Mouse (Mus musculus): Measurements from ENCODE around the gene 4930579F01Rik. TPM values are rescaled to one million over a fixed set of nuclear protein-coding genes. Genes with fewer than 3 reads are reported as not detected.

The 4930579F01Rik gene
- polyA plus RNA-seq (2012; rRNA removed), result not detected in 2 replicates

GRCm38 (mm10) chr3:138193683-138194302 is at the start of gene 4930579F01Rik:
Gene 4930579F01Rik (minus strand): TSS chr3:138193825.

GRCm38 (mm10) chr3:138217631-138218264 is 24.1 kb upstream of the 4930579F01Rik start, which contains the start of gene Adh7:
Gene Adh7 (plus strand): TSS chr3:138217760.

GRCm38 (mm10) chr3:138144642-138145171 is 48.9 kb downstream of the 4930579F01Rik start, which contains the start of gene Mttp:
Gene Mttp (minus strand): TSS chr3:138144968.

GRCm38 (mm10) chr3:138143315-138144059 is 50.1 kb downstream of the 4930579F01Rik start, which contains the start of gene Trmt10a:
Gene Trmt10a (plus strand): TSS chr3:138143448.

Other genes starting within 250 kb of the 4930579F01Rik start
- 8.5 and 9.9 TPM in 2 replicates for gene Dapp1, start 212.3 kb downstream of the 4930579F01Rik start, polyA plus RNA-seq (2012; rRNA removed)
- gene 1110002E22Rik, start 128.8 kb downstream of the 4930579F01Rik start, polyA plus RNA-seq (2012; rRNA removed), result 0.03 and 0.06 TPM in 2 replicates
- gene Gm5105, start 126.4 kb downstream of the 4930579F01Rik start, polyA plus RNA-seq (2012; rRNA removed), result 0.01 TPM in 1 of 2 replicates, not detected in the other
- 4.1 and 4.2 TPM in 2 replicates for gene Trmt10a, start 50.4 kb downstream of the 4930579F01Rik start, polyA plus RNA-seq (2012; rRNA removed)
- 16.3 and 18.8 TPM in 2 replicates for gene Mttp, start 48.9 kb downstream of the 4930579F01Rik start, polyA plus RNA-seq (2012; rRNA removed)
- 0.05 and 0.12 TPM in 2 replicates for gene Adh7, start 23.9 kb upstream of the 4930579F01Rik start, polyA plus RNA-seq (2012; rRNA removed)
- gene Adh1, start 67.2 kb upstream of the 4930579F01Rik start, polyA plus RNA-seq (2012; rRNA removed), result 3.1 and 3.5 TPM in 2 replicates
- gene Adh6a, start 119.5 kb upstream of the 4930579F01Rik start, polyA plus RNA-seq (2012; rRNA removed), result not detected in 2 replicates
- 0.18 and 0.21 TPM in 2 replicates for gene Adh6b, start 147.9 kb upstream of the 4930579F01Rik start, polyA plus RNA-seq (2012; rRNA removed)
- gene Adh4, start 221.6 kb upstream of the 4930579F01Rik start, polyA plus RNA-seq (2012; rRNA removed), result 0.03 and 0.08 TPM in 2 replicates
- 40.4 and 47.3 TPM in 2 replicates for gene Adh5, start 249.3 kb upstream of the 4930579F01Rik start, polyA plus RNA-seq (2012; rRNA removed)

All from liver, embryonic 14 days (tissue).